Mouse (Mus musculus) embryonic facial prominence, embryonic 14.5 days (tissue): ENCODE measurements at regions not wholly inside any gene's neighbourhood (a gene's known extent, or its start where the extent isn't known, plus 50 kb on each side); places are given as distances from the start of the nearest gene placed in this dataset.

Experiments used
- ATAC-seq: fragments of 200-750 bp; cut with Nextera tagmentation; 2 replicates; pipeline ENCODE4 v1.8.0; 2017; ENCODE audit warnings: low read depth, moderate number of reproducible peaks, moderate TSS enrichment
- DNase-seq: peaks from one replicate; pipeline ENCODE4 v3.0.0-alpha.2; 2015; ENCODE audit warnings: low spot score
- H3K27ac ChIP-seq: fragments of 300-500 bp; sonication (generic); replicated peaks from 2 replicates; pipeline ENCODE4 v1.5.1; 2014; ENCODE audit warnings: low read depth, mild to moderate bottlenecking, low read length, moderate library complexity
- H3K27me3 ChIP-seq: fragments of 300-500 bp; sonication (generic); replicated peaks from 2 replicates; pipeline ENCODE4 v1.6.1; 2014; ENCODE audit warnings: low read length; ENCODE audit not compliant: control insufficient read depth, insufficient read depth
- H3K36me3 ChIP-seq: fragments of 300-500 bp; sonication (generic); 2 replicates; pipeline ENCODE4 v1.6.1; 2014; ENCODE audit warnings: low read length, mixed read lengths; ENCODE audit not compliant: control insufficient read depth, insufficient read depth
- H3K4me1 ChIP-seq: fragments of 300-500 bp; sonication (generic); 2 replicates; pipeline ENCODE4 v1.6.1; 2014; ENCODE audit warnings: antibody characterized with exemption, low read length; ENCODE audit not compliant: control insufficient read depth, insufficient read depth
- H3K4me2 ChIP-seq: fragments of 300-500 bp; sonication (generic); 2 replicates; pipeline ENCODE4 v1.6.1; 2014; ENCODE audit warnings: low read depth, mild to moderate bottlenecking, low read length, moderate library complexity, mixed read lengths
- H3K4me3 ChIP-seq: fragments of 300-500 bp; sonication (generic); 2 replicates; pipeline ENCODE4 v1.5.1; 2014; ENCODE audit warnings: low read depth, mild to moderate bottlenecking, low read length
- H3K9ac ChIP-seq: fragments of 300-500 bp; sonication (generic); 2 replicates; pipeline ENCODE4 v1.6.1; 2014; ENCODE audit warnings: low read depth, mild to moderate bottlenecking, low read length, moderate library complexity, mixed read lengths
- H3K9me3 ChIP-seq: fragments of 300-500 bp; sonication (generic); 2 replicates; pipeline ENCODE4 v1.6.1; 2016; ENCODE audit warnings: low read length; ENCODE audit not compliant: control insufficient read depth
- WGBS: fragments of 180-500 bp; shearing (Covaris S2); extraction: QIAGEN DNeasy Blood & Tissue Kit; methylation state at CpG from one replicate; pipeline ENCODE4 v1.1.7; 2014; 5-methylcytosine and 5-hydroxymethylcytosine counted together

- 75% methylated on average over 2 of the region's 2 CpGs for WGBS
- H3K9ac ChIP-seq, result no peak overlapping the region
Measured at GRCm38 (mm10) chr1:72033941-72034340, 178.2 kb downstream of the Mreg start.

GRCm38 (mm10) chr1:72032214-72032613 is 179.9 kb downstream of the Mreg start:
- H3K4me3 ChIP-seq, result no peak overlapping the region
- H3K9me3 ChIP-seq, result no peaks in the 10 kb centered on the region
- WGBS, result 83% methylated on average over 4 of the region's 4 CpGs
- H3K4me2 ChIP-seq, result no peak overlapping the region
- H3K4me1 ChIP-seq, result peaks cover 4% of the 10 kb centered on the region; the same call in 1 of the 2 replicates
- H3K9ac ChIP-seq, result no peak overlapping the region
- H3K36me3 ChIP-seq, result no peaks in the 10 kb centered on the region
- no peaks in the 10 kb centered on the region for H3K27me3 ChIP-seq
- no peak for ATAC-seq
- H3K27ac ChIP-seq, result no peak overlapping the region
- no peak for DNase-seq

More at GRCm38 (mm10) chr1:72033941-72034340, 178.2 kb downstream of the Mreg start:
- ATAC-seq (no peak), DNase-seq (no peak)
- no peaks in the 10 kb centered on the region for H3K36me3 ChIP-seq
- H3K4me3 ChIP-seq, result no peak overlapping the region
- no peaks in the 10 kb centered on the region for H3K27me3 ChIP-seq
- peaks cover 13% of the 10 kb centered on the region; the same call in 1 of the 2 replicates for H3K4me1 ChIP-seq
- H3K9me3 ChIP-seq, result no peaks in the 10 kb centered on the region
- no peak overlapping the region for H3K4me2 ChIP-seq
- no peak overlapping the region for H3K27ac ChIP-seq

GRCm38 (mm10) chr1:72030763-72031405 is 181.2 kb downstream of the Mreg start:
- H3K9ac ChIP-seq, result no peak overlapping the region
- H3K27ac ChIP-seq, result no peak overlapping the region
- DNase-seq (no peak), ATAC-seq (no peak)
- H3K4me2 ChIP-seq, result no peak overlapping the region
- no peaks in the 10 kb centered on the region for H3K9me3 ChIP-seq
- no peaks in the 10 kb centered on the region for H3K27me3 ChIP-seq
- no peaks in the 10 kb centered on the region for H3K36me3 ChIP-seq
- H3K4me3 ChIP-seq, result no peak overlapping the region
- 71% methylated on average over 8 of the region's 8 CpGs for WGBS
- H3K4me1 ChIP-seq, result no peaks in the 10 kb centered on the region

GRCm38 (mm10) chr1:72029625-72030024 is 182.5 kb downstream of the Mreg start:
- WGBS, result 81% methylated on average over 6 of the region's 6 CpGs
- H3K4me3 ChIP-seq, result no peak overlapping the region
- H3K27me3 ChIP-seq, result no peaks in the 10 kb centered on the region
- no peak for ATAC-seq
- H3K4me1 ChIP-seq, result no peaks in the 10 kb centered on the region
- DNase-seq, result no peak
- no peak overlapping the region for H3K9ac ChIP-seq
- H3K9me3 ChIP-seq, result no peaks in the 10 kb centered on the region
- no peak overlapping the region for H3K4me2 ChIP-seq
- H3K36me3 ChIP-seq, result no peaks in the 10 kb centered on the region
- no peak overlapping the region for H3K27ac ChIP-seq

- no peak overlapping the region for H3K27ac ChIP-seq
- H3K9me3 ChIP-seq, result no peaks in the 10 kb centered on the region
- H3K4me2 ChIP-seq, result no peak overlapping the region
- no peak overlapping the region for H3K4me3 ChIP-seq
- WGBS, result 81% methylated on average over 4 of the region's 4 CpGs
- no peak for DNase-seq
- H3K27me3 ChIP-seq, result no peaks in the 10 kb centered on the region
- H3K4me1 ChIP-seq, result no peaks in the 10 kb centered on the region
- H3K36me3 ChIP-seq, result no peaks in the 10 kb centered on the region
- no peak for ATAC-seq
- H3K9ac ChIP-seq, result no peak overlapping the region
Measured at GRCm38 (mm10) chr1:72026861-72027260, 185.2 kb downstream of the Mreg start.

- 76% methylated on average over 3 of the region's 3 CpGs for WGBS
- H3K9me3 ChIP-seq, result no peaks in the 10 kb centered on the region
- ATAC-seq (no peak), DNase-seq (no peak)
- no peak overlapping the region for H3K4me3 ChIP-seq
- H3K4me2 ChIP-seq, result no peak overlapping the region
- no peak overlapping the region for H3K9ac ChIP-seq
- H3K36me3 ChIP-seq, result no peaks in the 10 kb centered on the region
- peaks cover 12% of the 10 kb centered on the region; the same call in 1 of the 2 replicates for H3K4me1 ChIP-seq
- H3K27me3 ChIP-seq, result no peaks in the 10 kb centered on the region
- no peak overlapping the region for H3K27ac ChIP-seq
Measured at GRCm38 (mm10) chr1:72022631-72023030, 189.5 kb downstream of the Mreg start.

GRCm38 (mm10) chr1:72018479-72019222 is 193.5 kb downstream of the Mreg start:
- DNase-seq, result peak; percentile 71
- Histone ChIP-seq H3K9me3 (no peaks in the 10 kb centered on the region), H3K27ac (peak overlapping the region; percentile 63), H3K4me3 (no peak overlapping the region), H3K4me1 (peaks cover 18% of the 10 kb centered on the region; the same call in 1 of the 2 replicates), H3K27me3 (no peaks in the 10 kb centered on the region), H3K9ac (no peak overlapping the region), H3K36me3 (no peaks in the 10 kb centered on the region), H3K4me2 (no peak overlapping the region)
- ATAC-seq, result peak; percentile 70
- 42% methylated on average over 4 of the region's 4 CpGs for WGBS

GRCm38 (mm10) chr1:72017814-72018478 is 194.2 kb downstream of the Mreg start:
- ATAC-seq (peak; percentile 41; the same call in 1 of the 2 replicates), DNase-seq (peak; percentile 50)
- H3K4me1 ChIP-seq, result peaks cover 18% of the 10 kb centered on the region; the same call in 1 of the 2 replicates
- no peaks in the 10 kb centered on the region for H3K27me3 ChIP-seq
- H3K9ac ChIP-seq, result no peak overlapping the region
- H3K36me3 ChIP-seq, result no peaks in the 10 kb centered on the region
- H3K4me3 ChIP-seq, result no peak overlapping the region
- H3K4me2 ChIP-seq, result no peak overlapping the region
- H3K27ac ChIP-seq, result peak overlapping the region; percentile 50
- 53% methylated on average over 1 of the region's 1 CpGs for WGBS
- no peaks in the 10 kb centered on the region for H3K9me3 ChIP-seq
